Mouse (Mus musculus): ENCODE results near the gene Rapgef4.

Rapgef4 gene

DNA sequence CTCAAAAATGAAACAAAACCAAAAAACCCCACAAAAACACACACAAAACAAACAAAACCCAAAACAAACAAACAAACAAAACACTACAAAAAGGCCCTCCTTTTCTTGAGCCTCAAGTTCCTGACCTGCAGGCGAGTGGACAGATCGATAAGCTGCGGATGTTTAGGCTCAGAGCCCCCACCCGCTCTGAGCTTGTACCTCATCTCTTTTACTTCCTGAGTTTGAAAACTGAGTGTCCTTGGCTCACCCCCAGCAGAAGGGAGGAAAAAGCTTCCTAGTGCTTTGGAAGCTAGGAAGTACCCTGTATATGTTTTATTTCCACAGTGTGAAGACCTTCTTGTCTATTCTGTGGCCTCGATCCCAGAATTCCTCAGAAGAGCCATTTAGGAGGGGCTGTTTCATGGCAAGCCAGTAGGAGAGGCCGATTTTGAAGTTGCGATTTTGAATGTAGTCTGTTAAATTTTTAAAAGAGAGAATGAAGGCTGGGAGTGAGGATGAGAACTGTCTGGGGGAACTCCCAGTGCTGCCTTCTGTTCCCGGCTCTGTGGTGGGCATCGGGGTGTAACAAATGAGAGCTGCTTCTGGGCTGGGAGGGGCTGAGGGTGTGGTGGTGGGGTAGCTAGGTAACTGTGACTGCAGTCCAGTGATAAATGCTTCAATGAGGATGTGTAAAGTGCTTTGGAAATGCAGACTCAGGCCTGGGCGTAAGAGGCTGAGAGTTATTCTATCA, 2.0 kb downstream of the Rapgef4 start:
- in situ Hi-C loops (cut with MboI; ENCODE audit: unreplicated experiment in 2 of 2) = no loop called here

- in situ Hi-C loops (cut with MboI; ENCODE audit: unreplicated experiment in 2 of 2) = no loop called here
Observed at GRCm38 (mm10) chr2:71985730-71986129, 4.7 kb downstream of the Rapgef4 start.

- in situ Hi-C loops (cut with MboI; ENCODE audit: unreplicated experiment in 2 of 2) = no loop called here
Observed at GRCm38 (mm10) chr2:71986276-71986848, 5.3 kb downstream of the Rapgef4 start.

GRCm38 (mm10) chr2:71988572-71988971, 7.5 kb downstream of the Rapgef4 start:
- in situ Hi-C loops (cut with MboI; ENCODE audit: unreplicated experiment in 2 of 2) = no loop called here

DNA sequence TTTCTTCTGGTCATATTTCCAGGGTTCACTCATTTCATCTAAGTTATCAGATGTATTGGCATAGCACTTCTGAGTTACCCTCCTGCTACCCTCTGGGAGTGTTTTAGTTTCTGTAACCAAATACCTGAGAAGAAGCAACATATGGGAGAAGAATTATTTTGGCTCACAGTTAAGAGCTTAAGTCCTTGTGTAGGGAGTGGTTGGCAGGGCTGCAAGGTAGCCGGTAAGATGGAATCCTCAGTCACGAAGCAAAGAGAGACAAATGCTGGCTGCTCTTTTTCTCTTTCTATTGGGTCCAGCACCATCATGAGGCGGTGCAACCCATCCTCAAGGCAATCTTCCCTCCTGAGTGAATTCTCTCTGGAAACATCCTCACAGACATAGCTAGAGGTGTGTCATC, 11.1 kb downstream of the Rapgef4 start:
- in situ Hi-C loops (cut with MboI; ENCODE audit: unreplicated experiment in 2 of 2) = no loop called here

DNA sequence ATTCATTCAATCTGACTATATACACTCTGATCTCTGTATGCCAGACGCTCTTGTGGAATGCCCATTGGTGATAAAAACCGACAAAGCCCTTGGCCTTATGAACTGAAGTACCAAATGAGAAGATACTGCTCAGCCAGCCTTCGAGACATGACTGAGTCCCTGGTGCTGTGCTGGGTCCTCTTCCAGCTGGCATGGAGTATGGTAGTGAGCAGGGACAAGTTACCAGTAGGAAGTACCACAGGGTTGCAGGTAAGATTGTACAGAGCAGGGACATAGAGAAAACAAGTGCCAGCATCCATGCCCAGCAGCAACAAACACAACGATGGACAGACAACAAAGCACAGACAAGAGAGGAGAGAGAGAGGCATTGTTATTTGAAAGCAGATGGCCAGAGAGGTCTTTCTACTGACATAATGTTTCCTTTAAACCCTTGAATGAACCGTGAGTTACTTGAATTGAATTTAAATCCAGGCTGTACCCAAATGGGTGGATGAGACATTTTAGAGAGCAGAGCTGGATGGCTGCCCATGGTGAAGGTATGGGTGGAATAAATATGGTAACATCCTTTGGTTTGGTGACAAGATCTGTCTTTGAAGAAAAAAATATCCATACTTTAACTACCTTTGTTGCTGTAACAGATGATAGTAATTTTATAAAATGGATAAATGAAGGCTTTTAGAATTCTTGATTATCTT, 12.8 kb downstream of the Rapgef4 start:
- in situ Hi-C loops (cut with MboI; ENCODE audit: unreplicated experiment in 2 of 2) = no loop called here

DNA sequence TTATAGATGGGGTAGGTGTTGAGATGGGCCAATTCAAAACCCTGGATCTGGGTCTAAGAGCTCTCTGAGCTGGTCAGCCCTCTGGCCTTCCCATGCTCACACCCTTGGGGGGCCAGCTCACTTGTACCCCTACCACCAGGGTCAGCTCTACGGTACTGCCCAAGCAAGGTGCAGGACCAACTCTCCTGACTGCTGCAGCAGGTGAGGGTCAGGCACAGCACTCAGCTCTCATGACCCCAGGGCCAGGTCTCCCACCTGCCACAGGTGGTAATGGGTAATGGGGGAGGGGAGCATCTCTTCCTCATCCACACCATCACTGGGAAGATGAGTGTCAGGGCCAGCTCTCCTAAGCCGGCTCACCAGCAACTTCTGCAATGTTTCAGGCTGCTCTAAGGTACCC, 17.5 kb downstream of the Rapgef4 start:
- in situ Hi-C loops (cut with MboI; ENCODE audit: unreplicated experiment in 2 of 2) = no loop called here

- in situ Hi-C loops (cut with MboI; ENCODE audit: unreplicated experiment in 2 of 2) = no loop called here
Observed at GRCm38 (mm10) chr2:72000102-72000501, 19.1 kb downstream of the Rapgef4 start.

GRCm38 (mm10) chr2:72002843-72003370, 21.9 kb downstream of the Rapgef4 start:
- in situ Hi-C loops (cut with MboI; ENCODE audit: unreplicated experiment in 2 of 2) = no loop called here

DNA sequence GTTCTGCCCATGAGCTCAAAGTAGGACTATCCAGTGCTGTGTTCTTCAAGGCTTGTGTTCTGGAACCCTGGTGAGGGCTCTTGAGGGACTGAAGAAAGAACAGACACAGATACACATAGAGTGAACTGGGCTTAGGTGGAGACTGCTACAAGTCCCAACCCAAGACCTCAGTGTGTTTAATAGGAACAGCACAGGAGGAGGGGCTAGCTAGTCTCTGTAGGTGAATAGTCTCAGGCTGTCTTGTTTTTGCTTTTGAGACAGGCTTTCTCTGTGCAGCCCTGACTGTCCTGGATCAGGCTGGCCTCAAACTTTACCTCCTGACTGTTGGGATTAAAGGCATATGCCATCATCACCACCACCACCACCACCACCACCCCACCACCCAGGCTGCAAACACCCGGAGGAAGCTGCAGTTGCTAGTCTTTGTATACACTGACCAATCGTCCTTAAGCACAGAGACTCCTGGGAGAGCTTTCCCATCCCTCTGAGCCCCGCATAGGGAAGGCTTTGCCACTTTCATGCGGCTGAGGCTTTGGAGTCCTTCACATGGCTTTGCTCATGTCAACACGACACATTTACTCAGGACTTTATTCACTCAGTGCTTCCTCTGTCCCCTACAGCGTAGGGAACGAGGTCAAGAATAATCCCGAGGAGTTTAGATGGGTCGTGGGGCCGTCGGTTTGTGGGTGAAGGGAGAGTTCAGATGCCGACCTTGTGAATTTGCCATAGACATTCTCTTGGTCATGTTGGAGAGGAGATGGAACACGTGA, 22.9 kb downstream of the Rapgef4 start:
- in situ Hi-C loops (cut with MboI; ENCODE audit: unreplicated experiment in 2 of 2) = no loop called here

- in situ Hi-C loops (cut with MboI; ENCODE audit: unreplicated experiment in 2 of 2) = no loop called here
Observed at GRCm38 (mm10) chr2:72005051-72005450, 24.0 kb downstream of the Rapgef4 start.

- in situ Hi-C loops (cut with MboI; ENCODE audit: unreplicated experiment in 2 of 2) = no loop called here
Observed at GRCm38 (mm10) chr2:72009446-72010218, 28.6 kb downstream of the Rapgef4 start.

GRCm38 (mm10) chr2:72015366-72015765, 34.3 kb downstream of the Rapgef4 start:
- in situ Hi-C loops (cut with MboI; ENCODE audit: unreplicated experiment in 2 of 2) = no loop called here

- in situ Hi-C loops (cut with MboI; ENCODE audit: unreplicated experiment in 2 of 2) = no loop called here
Observed at GRCm38 (mm10) chr2:72016013-72016412, 35.0 kb downstream of the Rapgef4 start.

DNA sequence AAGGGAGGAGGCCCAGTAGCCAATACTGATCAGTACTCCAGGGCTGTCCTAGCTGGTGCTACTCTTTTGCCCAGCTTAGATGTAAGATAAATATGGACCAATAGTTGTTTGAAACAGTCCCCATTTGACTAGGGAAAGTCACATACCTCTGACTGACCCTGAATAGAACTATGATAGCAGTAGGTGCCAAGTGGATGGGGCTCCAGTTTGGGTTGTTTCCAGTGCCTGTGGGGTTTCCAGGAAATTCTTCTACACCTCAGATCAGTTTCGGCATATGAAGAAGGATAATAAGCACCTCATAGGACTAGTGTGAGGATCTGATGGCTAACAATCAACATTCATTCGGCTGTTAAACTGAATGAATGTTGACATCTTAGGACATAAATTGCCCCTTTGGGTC, 36.1 kb downstream of the Rapgef4 start:
- in situ Hi-C loops (cut with MboI; ENCODE audit: unreplicated experiment in 2 of 2) = no loop called here

- in situ Hi-C loops (cut with MboI; ENCODE audit: unreplicated experiment in 2 of 2) = no loop called here
Observed at GRCm38 (mm10) chr2:72018736-72019135, 37.7 kb downstream of the Rapgef4 start.

DNA sequence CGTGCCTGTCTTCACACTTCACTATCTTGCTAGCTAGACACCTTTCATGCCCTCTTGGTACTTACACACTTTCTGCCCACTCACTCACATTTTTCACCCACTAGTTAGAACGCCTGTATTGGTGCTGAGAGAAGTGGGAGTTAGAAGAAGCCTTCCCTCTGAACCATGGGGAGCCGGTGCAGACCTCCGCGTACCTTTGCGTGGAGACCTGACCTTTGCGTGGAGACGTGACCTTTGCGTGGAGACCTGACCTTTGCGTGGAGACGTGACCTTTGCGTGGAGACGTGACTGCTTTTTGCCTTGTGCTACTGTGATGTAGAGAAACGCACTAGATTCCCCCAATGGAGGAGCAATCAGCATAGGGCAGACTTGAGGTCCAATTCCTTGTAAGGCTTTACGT, 39.7 kb downstream of the Rapgef4 start:
- in situ Hi-C loops (cut with MboI; ENCODE audit: unreplicated experiment in 2 of 2) = loop anchor here in 1 of 2 experiments (10.0 kb wide), 1 partner anchor 416 kb away; no protein-coding TSS in a partner anchor

GRCm38 (mm10) chr2:72021440-72021839, 40.4 kb downstream of the Rapgef4 start:
- in situ Hi-C loops (cut with MboI; ENCODE audit: unreplicated experiment in 2 of 2) = loop anchor here in 1 of 2 experiments (10.0 kb wide), 1 partner anchor 417 kb away; no protein-coding TSS in a partner anchor

DNA sequence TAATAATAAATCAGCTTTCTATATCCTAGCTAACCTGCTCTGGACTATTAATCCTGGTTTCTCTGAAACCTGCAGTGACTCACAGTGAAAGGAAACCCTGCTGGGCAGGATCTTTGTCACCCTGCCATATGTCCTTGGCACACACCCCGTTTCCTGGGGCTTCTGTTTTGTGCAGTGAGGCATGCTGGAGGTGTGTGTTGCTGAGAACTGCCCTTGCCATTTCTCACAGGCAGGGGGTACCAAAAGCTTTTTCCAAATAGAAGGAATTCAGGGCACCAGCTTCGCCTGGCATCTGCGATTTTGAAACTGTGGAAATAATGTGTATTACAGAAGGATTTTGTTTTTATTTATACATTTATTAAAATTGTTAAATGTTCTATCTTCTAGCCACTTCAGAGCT, 40.8 kb downstream of the Rapgef4 start:
- in situ Hi-C loops (cut with MboI; ENCODE audit: unreplicated experiment in 2 of 2) = loop anchor here in 1 of 2 experiments (10.0 kb wide), 1 partner anchor 417 kb away; no protein-coding TSS in a partner anchor

GRCm38 (mm10) chr2:72023791-72024190, 42.8 kb downstream of the Rapgef4 start:
- in situ Hi-C loops (cut with MboI; ENCODE audit: unreplicated experiment in 2 of 2) = loop anchor here in 1 of 2 experiments (10.0 kb wide), 1 partner anchor 419 kb away; no protein-coding TSS in a partner anchor

Data from v-Abl transformed pro-B cells (cell line).